Mouse (Mus musculus) liver, embryonic 13.5 days (tissue): Measurements from ENCODE around the gene Kcnk2. TPM values are rescaled to one million over a fixed set of nuclear protein-coding genes. Genes with fewer than 3 reads are reported as not detected.
A peak's percentile ranks its signal among the peaks of the same experiment; 100 is the strongest.

Source experiments
- ATAC-seq: fragments of 200-750 bp; cut with Nextera tagmentation; 2 replicates; pipeline ENCODE4 v1.8.0; 2017; ENCODE audit warnings: low read depth, mild to moderate bottlenecking, moderate number of reproducible peaks, moderate library complexity
- DNase-seq: peaks from one replicate; pipeline ENCODE4 v3.0.0; 2022
- H3K27ac ChIP-seq: fragments of 300-500 bp; sonication (generic); 2 replicates; pipeline ENCODE4 v1.5.1; 2015; ENCODE audit warnings: moderate library complexity, mild to moderate bottlenecking, inconsistent platforms
- H3K27me3 ChIP-seq: fragments of 300-500 bp; sonication (generic); 2 replicates; pipeline ENCODE4 v1.6.1; 2015; ENCODE audit warnings: mild to moderate bottlenecking, inconsistent platforms
- H3K36me3 ChIP-seq: fragments of 300-500 bp; sonication (generic); 2 replicates; pipeline ENCODE4 v1.6.1; 2015; ENCODE audit warnings: mild to moderate bottlenecking, inconsistent platforms
- H3K4me1 ChIP-seq: fragments of 300-500 bp; sonication (generic); replicated peaks from 2 replicates; pipeline ENCODE4 v1.6.1; 2015; ENCODE audit warnings: inconsistent platforms
- H3K4me2 ChIP-seq: fragments of 300-500 bp; sonication (generic); 2 replicates; pipeline ENCODE4 v1.6.1; 2015; ENCODE audit warnings: inconsistent platforms, mild to moderate bottlenecking, moderate library complexity
- H3K4me3 ChIP-seq: fragments of 300-500 bp; sonication (generic); replicated peaks from 2 replicates; pipeline ENCODE4 v1.5.1; 2015; ENCODE audit warnings: mild to moderate bottlenecking, inconsistent platforms
- H3K9ac ChIP-seq: fragments of 300-500 bp; sonication (generic); 2 replicates; pipeline ENCODE4 v1.6.1; 2015; ENCODE audit warnings: mild to moderate bottlenecking, inconsistent platforms
- H3K9me3 ChIP-seq: fragments of 300-500 bp; sonication (generic); replicated peaks from 2 replicates; pipeline ENCODE4 v1.6.1; 2016; ENCODE audit warnings: inconsistent platforms
- WGBS: fragments of 180-500 bp; shearing (Covaris S2); methylation state at CpG from one replicate; pipeline ENCODE4 v1.1.7; 2015; ENCODE audit not compliant: insufficient replicate concordance; 5-methylcytosine and 5-hydroxymethylcytosine counted together
- polyA plus RNA-seq: library from polyadenylated mRNA; unstranded; fragments of >200 nt; fragmentation: Nextera tagmentation; extraction: Ambion mirVana; gene quantifications from 2 replicates; pipeline ENCODE4 v1.2.1, GENCODE M21; 2015

Kcnk2 gene
- polyA plus RNA-seq, 1 experiment from 2014 or later = 0.07 TPM

GRCm38 (mm10) chr1:189403139-189403538, 1.1 kb upstream of the Kcnk2 start:
- Histone ChIP-seq H3K27me3 (no peaks in the 10 kb centered on the region), H3K36me3 (no peaks in the 10 kb centered on the region), H3K9me3 (no peaks in the 10 kb centered on the region), H3K4me3 (no peak overlapping the region), H3K4me2 (no peak overlapping the region), H3K27ac (no peak overlapping the region), H3K9ac (no peak overlapping the region), H3K4me1 (no peaks in the 10 kb centered on the region)
- ATAC-seq (no peak), DNase-seq (no peak)
- WGBS = 39% methylated on average over 4 of the region's 4 CpGs

- 60% methylated on average over 10 of the region's 10 CpGs for WGBS
- ATAC-seq (no peak), DNase-seq (no peak)
- no peak overlapping the region for H3K9ac ChIP-seq
- H3K4me1 ChIP-seq = no peaks in the 10 kb centered on the region
- no peak overlapping the region for H3K4me2 ChIP-seq
- no peak overlapping the region for H3K4me3 ChIP-seq
- H3K9me3 ChIP-seq = 0 out of 2 replicates have a peak, but pooled peaks cover 3% of the 10 kb centered on the region
- H3K27ac ChIP-seq = no peak overlapping the region
- no peaks in the 10 kb centered on the region for H3K36me3 ChIP-seq
- no peaks in the 10 kb centered on the region for H3K27me3 ChIP-seq
Observed at GRCm38 (mm10) chr1:189386848-189387247, 15.2 kb downstream of the Kcnk2 start.

DNA sequence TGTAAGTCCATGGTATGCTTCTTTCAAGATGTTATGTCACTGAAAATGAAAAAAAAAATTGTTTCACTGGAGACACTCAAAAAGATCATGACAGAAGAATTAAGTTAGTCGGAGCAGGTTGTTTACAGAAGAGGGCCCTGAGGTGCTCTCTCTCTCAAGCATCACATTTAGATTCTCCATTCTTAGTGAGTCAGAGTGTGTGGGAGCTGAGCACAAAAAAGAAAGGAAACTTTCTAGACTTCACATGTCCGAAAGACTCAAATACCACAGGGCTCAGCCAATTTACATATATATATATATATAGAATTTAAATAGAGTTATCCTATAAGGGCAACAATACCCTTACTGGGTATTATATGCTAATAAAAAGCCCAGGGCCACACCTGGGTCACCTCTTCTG, 15.9 kb downstream of the Kcnk2 start:
- Histone ChIP-seq H3K27ac (no peak overlapping the region), H3K4me2 (no peak overlapping the region), H3K27me3 (no peaks in the 10 kb centered on the region), H3K9ac (no peak overlapping the region), H3K36me3 (no peaks in the 10 kb centered on the region), H3K4me1 (no peaks in the 10 kb centered on the region), H3K9me3 (0 out of 2 replicates have a peak, but pooled peaks cover 3% of the 10 kb centered on the region), H3K4me3 (no peak overlapping the region)
- 65% methylated on average over 2 of the region's 2 CpGs for WGBS
- DNase-seq (no peak), ATAC-seq (no peak)

DNA sequence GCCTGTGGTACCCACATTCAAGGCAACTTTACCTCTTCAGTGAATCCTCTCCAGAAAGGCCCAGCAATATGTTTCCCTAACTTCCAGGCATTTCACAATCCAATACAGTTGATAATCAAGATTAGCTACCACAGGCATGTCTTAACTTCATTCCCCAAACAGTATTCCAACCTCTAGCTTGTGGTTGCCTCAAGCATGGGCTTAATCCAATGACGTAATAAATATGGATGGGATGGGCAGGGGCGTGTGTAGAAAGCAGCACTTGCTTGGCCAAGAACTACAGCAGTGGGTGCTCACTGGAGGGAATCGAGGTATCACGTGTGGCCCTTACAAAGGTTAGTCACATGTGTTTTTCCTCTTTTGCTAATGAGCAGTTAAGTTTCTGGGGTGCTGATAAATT, 34.4 kb downstream of the Kcnk2 start:
- DNase-seq (no peak), ATAC-seq (no peak)
- H3K4me1 ChIP-seq = no peaks in the 10 kb centered on the region

DNA sequence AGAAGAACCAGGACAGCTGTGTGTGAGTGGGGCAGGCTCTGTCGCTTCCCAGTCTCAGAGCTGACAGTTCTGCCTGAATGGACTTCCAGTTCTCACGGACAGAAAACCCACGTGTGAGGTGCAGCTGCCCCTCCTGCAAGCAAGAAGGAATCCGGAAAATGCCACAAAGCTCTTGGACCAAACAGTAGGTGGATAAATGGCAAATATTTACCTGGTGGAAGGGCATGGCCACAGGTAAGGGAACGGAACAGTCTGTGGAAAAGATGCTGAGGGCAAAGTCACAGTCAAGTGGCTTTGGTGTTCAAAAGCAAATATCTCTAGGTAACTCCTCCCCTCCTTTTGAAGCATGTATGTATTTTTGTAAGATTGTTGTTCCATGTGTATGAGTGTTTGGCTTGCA, 37.9 kb downstream of the Kcnk2 start:
- H3K4me3 ChIP-seq = no peak overlapping the region
- no peak overlapping the region for H3K27ac ChIP-seq
- H3K9me3 ChIP-seq = no peaks in the 10 kb centered on the region
- 56% methylated on average over 5 of the region's 5 CpGs for WGBS
- no peak for ATAC-seq
- no peaks in the 10 kb centered on the region for H3K4me1 ChIP-seq
- no peak overlapping the region for H3K4me2 ChIP-seq
- no peak overlapping the region for H3K9ac ChIP-seq
- no peak for DNase-seq
- no peaks in the 10 kb centered on the region for H3K27me3 ChIP-seq
- no peaks in the 10 kb centered on the region for H3K36me3 ChIP-seq

More for the DNA sequence above, 34.4 kb downstream of the Kcnk2 start:
- Histone ChIP-seq H3K4me3 (no peak overlapping the region), H3K9ac (no peak overlapping the region), H3K4me2 (no peak overlapping the region), H3K9me3 (no peaks in the 10 kb centered on the region), H3K27me3 (no peaks in the 10 kb centered on the region), H3K27ac (no peak overlapping the region), H3K36me3 (no peaks in the 10 kb centered on the region)
- WGBS = 67% methylated on average over 4 of the region's 4 CpGs

DNA sequence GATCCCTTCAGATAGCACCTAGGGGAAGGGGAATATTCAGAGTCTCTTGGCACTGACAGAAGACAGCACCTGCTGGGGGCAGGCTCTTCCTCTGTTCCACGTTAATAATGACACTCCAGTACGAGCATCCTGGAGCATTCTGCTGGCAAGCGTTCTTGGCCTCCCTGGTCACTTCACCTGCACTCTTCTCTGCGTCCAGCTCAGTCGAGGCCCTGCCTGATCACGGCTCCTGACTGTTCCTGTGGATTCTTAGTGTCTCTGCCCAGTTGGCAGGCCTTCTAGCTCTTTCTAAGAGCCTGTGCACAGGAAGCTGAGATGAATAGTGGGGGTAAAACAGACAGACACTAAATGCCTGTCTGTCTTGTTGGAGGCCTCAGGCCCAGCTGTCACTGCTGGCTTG, 39.5 kb downstream of the Kcnk2 start:
- 52% methylated on average over 6 of the region's 6 CpGs for WGBS
- H3K27me3 ChIP-seq = no peaks in the 10 kb centered on the region
- H3K27ac ChIP-seq = no peak overlapping the region
- ATAC-seq (no peak), DNase-seq (no peak)
- no peak overlapping the region for H3K4me3 ChIP-seq
- H3K36me3 ChIP-seq = no peaks in the 10 kb centered on the region
- H3K4me1 ChIP-seq = no peaks in the 10 kb centered on the region
- no peak overlapping the region for H3K4me2 ChIP-seq
- H3K9me3 ChIP-seq = no peaks in the 10 kb centered on the region
- H3K9ac ChIP-seq = no peak overlapping the region

DNA sequence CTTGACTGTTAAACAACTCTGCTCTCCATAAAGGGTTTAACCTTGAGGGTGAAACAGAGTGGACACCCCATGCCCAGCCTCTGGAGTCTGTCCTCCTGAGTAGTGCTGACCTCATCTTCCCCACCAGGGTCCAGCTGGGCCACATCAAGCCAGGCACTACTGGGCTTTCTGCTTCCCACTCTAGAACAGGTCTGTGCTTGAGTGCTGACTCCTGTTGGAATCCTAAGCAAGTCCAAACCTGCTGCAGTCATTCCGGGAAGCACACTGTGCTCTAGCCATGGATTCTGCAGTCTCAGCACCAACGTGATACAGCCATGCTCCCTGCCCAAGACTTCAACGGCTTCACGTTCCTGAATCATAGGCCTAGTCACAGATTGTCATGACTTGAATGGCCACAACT, 42.4 kb downstream of the Kcnk2 start:
- Histone ChIP-seq H3K27ac (no peak overlapping the region), H3K4me2 (no peak overlapping the region), H3K27me3 (no peaks in the 10 kb centered on the region), H3K9me3 (no peaks in the 10 kb centered on the region), H3K4me1 (no peaks in the 10 kb centered on the region), H3K9ac (no peak overlapping the region), H3K36me3 (no peaks in the 10 kb centered on the region), H3K4me3 (no peak overlapping the region)
- DNase-seq = no peak
- no peak for ATAC-seq
- 72% methylated on average over 4 of the region's 4 CpGs for WGBS

DNA sequence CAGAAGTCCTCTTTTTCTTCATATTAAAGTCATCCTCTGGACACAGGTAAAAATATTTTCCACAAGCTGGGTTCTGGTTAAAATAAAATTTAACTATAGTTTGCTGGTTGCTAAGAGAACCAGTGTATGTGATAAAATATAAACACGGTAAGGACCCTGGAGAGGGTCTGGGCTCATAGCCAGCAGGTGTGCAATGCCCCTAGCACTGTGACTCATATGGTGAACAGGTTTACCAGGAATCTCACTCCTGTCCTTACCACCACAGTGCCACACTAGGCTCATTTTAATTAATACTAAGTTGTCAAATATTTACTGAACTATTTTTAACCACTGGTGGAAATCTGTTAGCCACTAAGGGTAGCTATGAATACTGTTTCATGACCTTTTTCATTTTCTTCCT, 48.2 kb downstream of the Kcnk2 start:
- Histone ChIP-seq H3K4me3 (no peak overlapping the region), H3K4me1 (no peaks in the 10 kb centered on the region), H3K27me3 (no peaks in the 10 kb centered on the region), H3K9ac (no peak overlapping the region), H3K36me3 (no peaks in the 10 kb centered on the region), H3K4me2 (no peak overlapping the region), H3K9me3 (no peaks in the 10 kb centered on the region), H3K27ac (no peak overlapping the region)
- 74% methylated on average over 1 of the region's 1 CpGs for WGBS
- no peak for DNase-seq
- no peak for ATAC-seq

- H3K9me3 ChIP-seq = no peaks in the 10 kb centered on the region
- DNase-seq = no peak
- ATAC-seq = no peak
- H3K4me3 ChIP-seq = no peak overlapping the region
- H3K4me2 ChIP-seq = no peak overlapping the region
- WGBS = 55% methylated on average over 6 of the region's 6 CpGs
- H3K27ac ChIP-seq = no peak overlapping the region
- H3K27me3 ChIP-seq = no peaks in the 10 kb centered on the region
- H3K4me1 ChIP-seq = no peaks in the 10 kb centered on the region
- H3K9ac ChIP-seq = no peak overlapping the region
- no peaks in the 10 kb centered on the region for H3K36me3 ChIP-seq
Observed at GRCm38 (mm10) chr1:189351804-189352203, 50.3 kb downstream of the Kcnk2 start.

DNA sequence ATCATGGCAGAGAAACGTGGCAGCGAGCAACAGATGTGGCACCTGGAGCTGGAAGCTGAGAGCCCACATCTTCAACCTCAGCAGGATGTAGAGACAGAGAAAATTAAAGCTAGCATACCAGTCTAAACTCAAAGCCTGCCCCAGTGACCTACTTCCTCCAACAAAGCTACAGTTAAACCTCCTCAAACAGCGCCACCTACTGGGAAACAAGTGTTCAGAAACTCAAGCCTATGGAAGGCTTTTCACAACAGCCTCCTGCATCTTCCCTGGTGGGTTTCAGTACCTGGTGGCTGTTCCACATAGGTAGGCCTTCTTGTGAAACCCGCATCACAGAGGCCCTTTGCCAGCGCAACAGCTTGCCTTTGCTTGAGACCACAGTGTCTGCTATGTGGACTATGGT, 52.9 kb downstream of the Kcnk2 start:
- Histone ChIP-seq H3K9me3 (no peaks in the 10 kb centered on the region), H3K27ac (no peak overlapping the region), H3K4me1 (no peaks in the 10 kb centered on the region), H3K4me2 (no peak overlapping the region), H3K4me3 (no peak overlapping the region), H3K36me3 (no peaks in the 10 kb centered on the region), H3K27me3 (peaks cover 6% of the 10 kb centered on the region), H3K9ac (no peak overlapping the region)
- no peak for ATAC-seq
- DNase-seq = no peak
- WGBS = 68% methylated on average over 5 of the region's 5 CpGs

- no peaks in the 10 kb centered on the region for H3K9me3 ChIP-seq
- 43% methylated on average over 5 of the region's 5 CpGs for WGBS
Observed at GRCm38 (mm10) chr1:189345166-189345565, 56.9 kb downstream of the Kcnk2 start.

GRCm38 (mm10) chr1:189343301-189344251, 58.5 kb downstream of the Kcnk2 start:
- 2% methylated on average over 76 of the region's 82 CpGs for WGBS
- Histone ChIP-seq H3K4me1 (peaks cover 4% of the 10 kb centered on the region; the same call in 1 of the 2 replicates), H3K9me3 (no peaks in the 10 kb centered on the region), H3K4me3 (peak overlapping the region; percentile 39), H3K27me3 (peaks cover 34% of the 10 kb centered on the region), H3K4me2 (peak overlapping the region; percentile 64), H3K9ac (peak overlapping the region; percentile 6; the same call in 1 of the 2 replicates), H3K27ac (no peak overlapping the region), H3K36me3 (no peaks in the 10 kb centered on the region)
- no peak for ATAC-seq
- no peak for DNase-seq

More at GRCm38 (mm10) chr1:189345166-189345565, 56.9 kb downstream of the Kcnk2 start:
- H3K9ac ChIP-seq = no peak overlapping the region
- H3K36me3 ChIP-seq = no peaks in the 10 kb centered on the region
- ATAC-seq = no peak
- no peak overlapping the region for H3K27ac ChIP-seq
- peaks cover 34% of the 10 kb centered on the region for H3K27me3 ChIP-seq
- no peak overlapping the region for H3K4me3 ChIP-seq
- DNase-seq = no peak
- H3K4me1 ChIP-seq = peaks cover 4% of the 10 kb centered on the region; the same call in 1 of the 2 replicates
- H3K4me2 ChIP-seq = no peak overlapping the region
